Mouse (Mus musculus): ENCODE measurements at regions not wholly inside any gene's neighbourhood (a gene's known extent, or its start where the extent isn't known, plus 50 kb on each side); places are given as distances from the start of the nearest gene placed in this dataset.
"Not testable (repeated sequence)": the region's sequence is repeated elsewhere in the genome, so short reads cannot be mapped to it uniquely, and the experiment has no call there.

DNA sequence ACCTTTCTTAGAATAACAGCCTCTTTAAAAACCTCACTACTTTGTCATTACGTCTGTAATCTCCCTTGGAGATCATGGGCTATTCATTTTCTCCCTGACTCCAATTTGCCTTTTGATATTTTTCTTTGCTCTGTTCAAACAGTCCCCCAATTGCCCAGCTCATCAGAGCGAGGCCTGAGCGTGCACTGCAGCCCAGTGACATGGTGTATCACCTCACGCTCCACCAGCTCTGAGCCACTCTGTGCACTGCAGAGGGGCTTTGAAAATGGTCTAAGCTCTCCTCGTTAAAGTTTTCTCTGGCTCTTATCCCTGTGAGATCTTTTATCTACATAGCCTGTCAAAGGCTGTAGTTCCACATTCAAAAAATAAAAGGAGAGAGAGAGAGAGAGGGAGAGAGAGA lies 152.1 kb downstream of the Srek1 start:
- no peak for DNase-seq (ENCODE audit: low read depth)

DNA sequence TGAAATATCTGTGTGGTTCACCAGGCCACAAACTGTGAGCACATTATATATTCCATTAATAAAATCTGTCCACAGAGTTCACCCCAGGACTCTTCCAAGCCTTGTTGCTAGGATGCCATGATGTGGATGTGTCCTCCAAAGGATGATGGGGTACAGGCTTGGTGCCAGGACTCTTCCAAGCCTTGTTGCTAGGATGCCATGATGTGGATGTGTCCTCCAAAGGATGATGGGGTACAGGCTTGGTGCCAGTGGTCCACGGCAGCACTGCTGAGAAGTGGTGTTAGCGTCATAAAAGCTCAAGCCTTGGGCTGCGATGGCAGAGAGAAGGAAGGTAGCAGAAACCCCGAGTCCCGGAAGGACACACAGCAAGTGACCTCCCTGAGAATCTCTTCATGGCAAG lies 153.4 kb downstream of the Srek1 start:
- DNase-seq (ENCODE audit: low read depth) = not testable (repeated sequence)

DNA sequence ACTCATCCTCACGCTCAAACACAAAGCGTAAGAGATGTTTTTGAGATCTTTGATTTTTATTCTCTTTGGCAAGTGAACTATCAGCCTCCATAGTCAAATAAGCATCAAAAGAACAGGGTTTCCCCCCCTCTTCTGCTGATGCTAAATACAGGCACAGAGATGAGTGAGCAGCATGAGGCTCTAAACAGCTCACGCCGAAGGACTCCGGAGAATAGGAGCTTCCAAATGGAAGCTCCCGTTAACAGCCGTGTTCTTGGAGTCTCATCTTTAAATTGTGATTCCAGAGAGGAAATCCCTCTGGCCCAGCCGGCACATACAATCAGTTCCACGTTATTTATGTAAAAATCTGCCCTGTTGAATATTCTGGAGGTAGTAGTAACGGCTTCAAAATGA lies 161.1 kb downstream of the Srek1 start:
- DNase-seq (ENCODE audit: low read depth) = no peak

DNA sequence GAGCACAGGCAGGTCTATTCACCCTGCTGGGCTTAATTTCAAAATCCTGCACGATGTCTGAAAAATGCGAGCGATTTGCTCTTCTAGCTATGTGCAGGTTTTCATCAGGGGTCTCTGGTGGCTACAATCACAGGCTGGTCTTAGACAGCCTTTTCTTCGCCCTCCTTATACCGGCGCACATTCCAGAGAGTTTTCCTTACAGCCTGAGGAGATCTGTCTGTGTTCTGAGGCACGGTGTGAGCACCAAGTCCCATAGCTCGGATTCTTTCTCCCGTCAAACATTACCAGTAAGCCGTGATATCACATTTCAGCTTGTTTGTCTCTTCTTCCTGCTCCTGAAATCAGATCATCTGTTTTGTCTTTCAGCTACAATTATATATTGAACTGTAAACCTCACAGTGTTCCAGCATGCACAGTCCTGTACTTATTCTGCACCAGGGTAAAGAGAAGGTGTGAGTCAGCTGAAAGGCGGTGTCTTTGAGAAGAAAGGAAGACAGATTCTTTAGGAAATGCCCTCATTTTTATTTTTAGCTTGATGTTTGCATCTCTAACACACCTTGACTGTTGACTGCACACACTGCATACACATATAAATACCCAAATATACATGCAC lies 161.6 kb downstream of the Srek1 start:
- DNase-seq (ENCODE audit: low read depth) = no peak

DNA sequence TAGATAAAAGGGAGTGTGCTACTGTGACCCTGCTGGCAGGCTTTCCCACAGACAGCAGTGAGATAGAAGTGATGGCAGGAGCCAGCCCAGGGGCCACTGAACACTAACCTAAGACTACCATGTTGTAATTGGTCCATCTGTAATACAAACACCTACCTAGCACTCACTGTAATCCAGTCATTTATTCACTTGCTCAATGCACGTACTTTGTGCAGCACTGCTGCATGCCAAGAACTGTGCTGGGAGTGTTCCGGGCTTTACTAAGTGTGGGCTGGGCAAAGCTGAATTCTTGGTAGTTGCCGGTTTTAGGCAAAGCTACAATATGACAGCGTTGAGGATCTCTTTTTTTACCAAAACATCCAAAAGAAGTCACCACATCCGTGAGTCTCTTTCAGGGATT lies 172.1 kb downstream of the Srek1 start:
- DNase-seq (ENCODE audit: low read depth) = no peak

DNA sequence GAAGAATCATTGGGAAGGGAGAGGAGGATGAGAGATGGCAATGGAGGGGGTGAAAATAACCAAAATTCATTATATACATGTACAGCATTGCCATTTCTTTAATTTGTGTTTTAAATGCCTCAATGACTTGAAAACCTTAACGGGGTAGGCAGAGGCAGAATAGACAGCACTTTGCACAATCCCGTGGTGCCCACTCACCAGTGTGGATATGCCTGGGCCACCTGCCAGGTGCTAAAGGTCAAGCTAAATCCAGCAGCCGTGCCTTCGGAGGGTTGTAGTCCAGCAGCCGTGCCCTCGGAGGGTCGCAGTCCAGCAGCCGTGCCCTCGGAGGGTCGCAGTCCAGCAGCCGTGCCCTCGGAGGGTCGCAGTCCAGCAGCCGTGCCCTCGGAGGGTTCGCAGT lies 182.0 kb downstream of the Srek1 start:
- no peak for DNase-seq (ENCODE audit: low read depth)

DNA sequence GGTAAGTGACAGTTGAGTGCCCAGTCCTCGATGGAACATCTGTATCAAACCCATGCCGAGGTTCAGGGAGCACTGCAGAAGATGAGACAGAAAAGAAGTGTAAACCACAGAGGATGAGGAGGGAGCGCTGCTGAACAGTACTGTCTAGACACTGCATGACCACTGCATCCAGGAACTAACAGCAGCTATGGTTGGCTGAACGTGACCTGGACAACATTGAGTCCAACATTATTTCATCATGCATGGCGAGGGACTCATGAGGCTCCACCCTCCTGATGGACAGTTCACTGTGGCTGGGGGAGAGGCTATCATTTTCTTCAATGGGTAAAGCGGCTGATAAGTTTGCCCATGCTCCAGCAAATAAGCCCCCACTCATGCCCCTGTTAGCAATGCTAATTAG lies 182.5 kb downstream of the Srek1 start:
- no peak for DNase-seq (ENCODE audit: low read depth)

DNA sequence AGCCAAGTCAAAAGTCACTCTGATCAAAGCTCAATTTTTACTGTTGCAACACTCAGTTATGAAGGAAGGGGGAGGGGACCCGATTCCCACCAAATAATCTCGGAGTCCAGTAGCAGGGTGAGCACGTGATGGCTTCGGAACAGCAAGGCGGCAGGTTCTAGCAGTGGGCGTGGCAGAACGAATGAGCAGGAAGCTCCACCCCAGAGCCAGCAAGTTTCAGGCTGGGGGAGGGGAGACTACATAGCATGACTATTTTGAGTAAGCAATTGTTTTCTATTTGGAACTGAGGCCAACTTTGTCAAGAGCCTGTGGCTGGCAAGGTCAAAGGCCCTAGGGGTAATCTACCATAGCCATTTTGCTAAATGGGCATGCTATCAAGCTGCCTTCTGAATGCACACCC lies 183.0 kb downstream of the Srek1 start:
- not testable (repeated sequence) for DNase-seq (ENCODE audit: low read depth)

DNA sequence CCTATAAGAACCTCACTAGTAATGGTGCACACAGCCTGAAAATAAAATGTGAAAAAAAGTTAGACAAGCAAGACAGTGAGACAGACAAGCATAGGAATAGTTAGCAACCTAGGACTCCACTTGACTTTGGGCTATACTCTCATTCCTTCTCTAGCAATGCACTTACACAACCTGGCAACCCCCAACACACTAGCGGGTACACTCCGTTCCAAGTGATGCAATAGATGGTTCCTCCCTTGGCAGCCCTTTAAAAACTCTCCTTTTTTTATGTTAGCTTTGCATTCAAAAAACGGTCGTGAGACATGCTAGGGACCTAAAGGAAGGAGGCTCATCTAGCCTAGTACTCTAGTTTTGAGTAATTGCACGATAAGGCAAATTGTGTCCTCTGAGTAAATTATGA lies 184.8 kb downstream of the Srek1 start:
- peak; percentile 6 for DNase-seq (ENCODE audit: low read depth)

DNA sequence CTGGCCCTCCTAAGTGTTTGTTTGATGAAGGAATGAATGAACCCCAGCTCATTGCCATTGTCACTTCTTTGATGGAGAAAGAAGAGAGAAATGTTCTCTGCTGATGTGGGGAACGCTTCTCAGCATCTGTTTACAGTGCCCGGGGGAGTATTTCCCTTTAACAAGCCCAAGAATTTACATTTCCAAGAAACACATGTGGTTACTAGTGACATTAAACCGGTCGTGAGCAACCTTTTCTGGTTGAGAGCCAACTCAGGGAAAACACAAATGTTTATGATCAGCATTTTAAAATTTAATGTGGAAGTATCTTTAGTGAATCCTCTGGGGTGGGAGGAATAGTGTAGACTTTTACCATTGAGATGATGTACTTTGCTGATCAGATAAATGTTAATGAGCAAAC lies 197.6 kb downstream of the Srek1 start:
- no peak for DNase-seq (ENCODE audit: low read depth)

DNA sequence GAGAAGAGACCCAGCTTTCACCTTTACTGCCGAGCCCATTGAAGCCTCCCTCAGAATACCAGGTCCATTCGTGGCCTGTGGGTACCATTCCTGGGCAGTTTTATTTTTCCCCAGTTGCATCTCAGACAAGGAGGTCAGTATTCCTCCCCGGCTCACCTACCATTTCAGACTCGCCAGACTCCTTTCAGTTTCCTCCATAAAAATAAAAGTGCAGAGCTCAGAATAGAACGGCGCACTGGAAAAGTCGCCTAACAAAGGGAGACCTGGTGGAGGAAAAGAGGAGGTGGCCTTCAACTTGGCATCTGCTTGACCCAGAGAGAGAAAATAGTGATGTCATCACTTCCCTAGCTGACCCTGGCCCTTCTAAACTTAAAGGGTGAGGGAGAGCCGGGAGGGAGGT lies 209.7 kb downstream of the Srek1 start:
- DNase-seq (ENCODE audit: low read depth) = no peak

DNA sequence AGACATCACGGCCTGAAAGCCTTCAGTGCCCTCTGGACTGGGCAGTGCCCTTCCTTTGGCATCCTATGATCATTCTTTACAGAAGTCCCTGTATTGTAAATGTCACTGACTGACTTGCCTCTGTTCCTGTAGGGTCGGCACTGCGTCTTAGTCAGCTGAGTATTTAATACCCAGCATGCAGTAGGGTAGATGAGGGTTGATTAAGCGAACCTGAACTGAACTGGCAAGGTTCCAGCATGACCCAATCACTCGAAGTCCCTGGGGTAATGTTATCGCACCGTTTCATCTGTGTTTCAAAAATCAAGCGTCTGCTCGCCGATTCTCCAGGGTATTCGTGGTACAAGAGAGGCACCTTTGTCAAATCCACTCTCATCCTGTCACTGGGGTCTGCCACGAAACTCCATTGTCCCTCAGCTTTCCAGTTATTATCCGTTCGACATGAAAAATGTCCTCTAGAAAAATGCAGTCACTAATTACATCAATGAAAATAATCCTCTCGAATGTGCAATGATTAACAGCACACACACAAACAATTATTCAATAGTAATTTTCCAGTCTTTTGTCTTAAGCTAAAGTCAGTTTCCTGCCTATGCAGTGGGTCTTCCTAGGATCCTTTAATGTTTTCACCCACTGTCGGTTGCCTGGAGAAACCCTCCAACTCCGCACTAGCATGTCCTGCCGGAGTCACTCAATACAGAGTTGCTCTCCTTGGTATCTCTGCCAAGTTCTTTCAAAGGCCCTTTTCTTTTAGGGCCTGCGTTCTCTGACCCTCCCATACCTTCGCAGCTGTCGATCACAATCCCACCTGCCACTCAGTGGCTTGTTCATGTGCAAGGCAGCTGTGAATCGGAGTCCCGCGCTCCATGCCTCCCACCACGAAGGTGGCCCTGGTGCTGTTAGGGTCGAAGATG lies 212.4 kb downstream of the Srek1 start:
- no peak for DNase-seq (ENCODE audit: low read depth)

DNA sequence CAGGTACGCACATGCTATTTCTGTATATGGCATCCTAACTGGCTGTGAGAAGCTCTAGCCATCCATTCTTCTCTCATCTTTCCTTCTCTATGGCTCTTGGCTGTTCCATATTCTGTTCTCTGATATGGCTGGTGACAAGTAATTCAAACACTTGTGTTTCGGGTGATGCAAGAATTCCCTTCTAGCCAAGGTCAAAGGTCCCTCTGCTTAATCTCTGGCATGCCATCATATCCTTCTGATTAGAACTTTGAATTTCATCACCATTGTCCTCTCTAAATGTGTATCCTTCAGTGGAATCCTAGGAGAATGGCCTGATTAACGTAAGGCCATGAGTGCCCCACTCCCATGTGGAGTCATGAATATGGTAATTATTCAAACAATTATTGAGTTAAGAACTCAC lies 215.5 kb downstream of the Srek1 start:
- DNase-seq (ENCODE audit: low read depth) = no peak

DNA sequence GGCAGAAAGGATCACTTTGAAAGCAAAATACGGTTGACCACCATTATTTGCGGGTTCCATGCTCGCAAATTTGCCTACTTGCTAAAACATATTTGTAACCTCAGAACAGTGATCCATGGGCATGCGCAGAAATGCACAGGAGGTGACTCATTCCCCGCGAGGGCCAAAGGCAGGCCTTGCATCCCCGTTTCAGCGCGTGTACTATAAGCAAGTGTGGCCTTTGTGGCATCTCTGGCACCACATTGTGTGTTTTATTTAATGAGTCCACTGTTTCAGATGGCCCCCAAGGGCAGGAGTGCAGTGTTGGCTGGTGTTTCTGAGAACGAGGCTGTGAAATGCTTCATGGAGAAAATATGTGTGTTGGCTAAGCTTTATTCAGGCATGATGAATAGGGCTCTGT lies 205.3 kb upstream of the Mast4 start:
- DNase-seq (ENCODE audit: low read depth) = peak; percentile 9

DNA sequence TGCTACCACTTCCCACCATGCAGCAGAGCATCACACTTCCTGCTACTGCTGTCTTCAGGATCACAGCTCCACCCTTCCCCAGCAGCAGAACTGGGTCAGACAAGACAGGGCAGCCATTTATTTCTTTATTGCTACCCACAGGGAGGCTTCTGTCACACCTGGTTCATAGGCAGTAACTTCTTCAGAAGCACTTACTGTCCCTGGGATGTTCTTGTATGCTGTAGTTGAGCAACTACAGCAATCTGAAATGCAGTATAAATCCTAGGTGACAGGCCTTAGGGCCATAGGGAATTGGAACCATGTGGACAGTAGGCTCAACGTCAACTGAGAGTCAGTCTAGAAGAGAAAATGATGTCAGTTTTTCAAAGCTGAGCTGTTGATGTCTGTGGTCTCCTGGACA lies 179.5 kb upstream of the Mast4 start:
- DNase-seq (ENCODE audit: low read depth) = no peak

DNA sequence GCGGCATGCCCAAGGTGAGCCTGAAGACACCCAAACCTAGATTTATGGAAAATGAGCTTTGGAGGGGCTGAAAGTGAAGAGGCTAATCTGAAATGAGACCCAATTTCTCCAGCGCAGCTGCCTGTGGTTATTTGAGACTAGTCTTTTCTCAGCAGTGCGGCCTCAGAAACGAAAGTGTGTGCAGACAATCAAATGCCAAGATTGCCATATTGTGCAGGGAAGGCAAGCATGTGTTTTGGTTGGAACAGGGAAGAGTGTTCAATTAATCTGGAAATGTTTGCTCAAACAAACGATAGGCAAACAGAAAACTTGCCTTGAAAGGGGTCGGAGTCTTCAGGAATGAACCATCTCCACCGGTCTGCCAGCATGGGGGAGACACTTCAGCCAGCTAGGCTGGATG lies 178.2 kb upstream of the Mast4 start:
- no peak for DNase-seq (ENCODE audit: low read depth)

DNA sequence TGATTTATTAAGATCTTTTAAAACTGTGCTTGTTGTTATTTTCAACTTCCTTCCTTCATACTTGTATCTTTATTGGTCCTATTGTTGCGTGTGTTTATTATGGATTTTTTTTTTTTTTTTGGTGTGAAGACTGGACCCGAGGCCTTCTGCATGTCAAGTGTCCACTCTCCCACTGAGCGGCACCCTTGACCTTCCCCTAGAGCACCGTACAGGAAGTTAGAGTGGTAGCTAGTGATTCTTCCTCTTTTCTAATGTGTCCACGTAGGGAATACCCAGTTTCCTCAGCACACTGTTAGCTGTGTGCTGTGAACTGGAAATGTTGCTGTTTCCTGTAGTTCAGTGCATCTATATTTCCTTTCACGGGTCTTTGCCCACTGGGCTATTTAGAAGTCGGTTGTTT lies 170.7 kb upstream of the Mast4 start:
- no peak for DNase-seq (ENCODE audit: low read depth)

DNA sequence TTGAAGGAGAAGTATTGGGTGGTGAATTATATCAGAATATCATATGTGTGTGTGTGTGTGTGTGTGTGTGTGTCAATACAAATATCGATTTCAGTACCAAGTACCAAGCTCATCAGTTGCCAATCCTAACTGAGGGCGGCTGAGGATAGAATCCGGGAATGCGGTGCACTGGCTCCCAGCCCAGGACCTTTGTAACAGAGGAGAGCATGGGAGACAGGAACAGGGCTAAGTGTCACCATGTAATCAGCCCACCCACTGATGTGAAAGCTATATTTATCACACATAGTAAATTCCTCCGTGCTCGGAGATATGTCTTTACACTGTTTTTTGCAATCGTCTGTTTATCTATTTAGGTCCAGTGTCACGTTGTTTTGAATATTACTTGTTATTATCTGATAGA lies 165.1 kb upstream of the Mast4 start:
- no peak for DNase-seq (ENCODE audit: low read depth)

DNA sequence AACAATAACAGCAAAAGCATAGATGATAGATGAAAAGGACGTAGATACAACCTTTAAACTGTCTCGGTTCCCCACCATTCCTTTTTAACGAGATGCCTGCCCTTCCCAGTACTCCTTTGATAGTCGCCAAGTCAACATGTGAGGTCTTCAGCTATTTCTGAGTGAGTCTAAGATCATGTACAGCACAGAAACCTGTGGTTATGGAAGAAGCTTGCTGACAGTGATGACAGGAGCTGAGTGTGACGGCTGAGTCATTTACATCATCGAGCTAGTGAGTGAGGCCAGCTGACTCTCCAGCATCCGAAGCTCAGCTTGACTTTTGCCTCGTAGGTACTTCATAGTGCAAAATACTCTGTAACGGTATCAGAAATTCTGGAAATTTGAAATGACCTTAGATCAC lies 160.1 kb upstream of the Mast4 start:
- DNase-seq (ENCODE audit: low read depth) = peak; percentile 3

DNA sequence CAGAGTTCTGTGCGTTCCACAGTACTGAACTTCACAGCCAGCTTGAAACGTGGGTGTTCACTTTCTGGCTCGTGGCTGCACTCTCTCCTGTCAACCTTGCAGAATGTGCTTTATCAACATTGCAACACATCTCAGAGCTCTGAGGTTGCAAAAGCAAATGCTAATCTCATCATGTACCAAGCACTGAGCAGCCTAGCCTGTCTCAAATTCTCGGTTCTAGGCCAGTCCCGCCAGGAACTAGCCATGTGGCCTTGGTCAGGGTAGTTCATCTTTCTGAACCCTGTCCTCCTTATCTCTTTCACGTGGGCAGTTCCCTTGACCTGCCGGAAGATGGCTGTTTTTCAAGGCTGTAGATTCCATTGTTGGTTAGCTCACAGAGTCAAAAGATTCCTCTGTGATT lies 159.3 kb upstream of the Mast4 start:
- DNase-seq (ENCODE audit: low read depth) = no peak

DNA sequence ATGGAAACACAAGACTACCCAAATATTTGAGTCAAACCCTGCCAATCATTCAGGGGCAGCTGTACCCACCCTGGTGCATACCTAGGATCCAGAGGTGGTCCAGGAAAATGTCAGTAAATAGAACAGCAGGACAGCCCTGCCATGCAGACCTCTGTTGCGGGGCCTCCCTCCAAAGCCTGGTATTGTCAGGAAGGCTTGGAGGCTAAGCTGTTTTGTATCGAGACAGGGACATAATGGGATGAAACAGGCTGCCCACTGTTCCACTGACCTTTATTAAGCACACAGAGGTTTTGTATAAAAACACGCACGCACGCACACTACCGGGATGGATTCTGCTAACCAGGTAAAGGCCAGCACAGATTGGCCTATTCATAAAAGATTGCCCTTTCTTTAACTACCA lies 155.8 kb upstream of the Mast4 start:
- no peak for DNase-seq (ENCODE audit: low read depth)

DNA sequence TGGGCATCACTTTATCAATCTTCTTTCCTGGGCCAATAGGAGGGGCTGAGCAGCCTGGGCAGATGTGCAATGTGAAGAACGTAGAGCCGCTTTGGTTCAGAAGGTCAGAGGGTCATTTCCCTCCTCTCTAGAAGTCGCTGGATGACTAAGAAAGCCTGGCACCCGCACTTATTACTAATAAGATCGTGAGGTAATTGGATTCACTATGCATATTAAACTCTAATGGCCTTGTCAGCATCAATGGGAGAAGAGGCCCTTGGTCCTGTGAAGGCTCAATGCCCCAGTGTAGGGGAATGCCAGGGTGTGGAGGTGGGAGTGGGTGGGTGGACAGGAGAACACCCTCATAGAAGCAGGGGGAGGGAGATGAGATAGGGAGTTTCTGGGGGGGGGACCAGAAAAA lies 149.8 kb upstream of the Mast4 start:
- DNase-seq (ENCODE audit: low read depth) = no peak

DNA sequence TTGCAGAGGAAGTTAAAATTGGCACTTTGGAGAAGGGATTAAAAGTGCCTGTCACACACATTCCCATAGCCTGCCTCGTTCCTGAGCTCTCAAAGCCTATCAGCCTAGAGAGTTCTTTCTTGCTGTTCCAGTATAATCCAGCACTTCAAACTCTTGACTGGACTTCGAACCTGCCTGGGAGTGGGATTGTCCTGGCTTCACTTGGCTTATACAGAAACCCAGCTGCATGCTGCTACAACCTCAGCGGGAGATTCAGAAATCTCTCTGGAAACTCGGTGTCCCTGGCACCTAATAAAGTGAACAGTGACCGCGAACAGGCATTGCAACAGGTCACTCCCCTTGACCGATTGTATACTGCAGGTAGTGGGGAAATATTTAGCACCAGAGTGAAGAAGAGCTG lies 149.1 kb upstream of the Mast4 start:
- no peak for DNase-seq (ENCODE audit: low read depth)

DNA sequence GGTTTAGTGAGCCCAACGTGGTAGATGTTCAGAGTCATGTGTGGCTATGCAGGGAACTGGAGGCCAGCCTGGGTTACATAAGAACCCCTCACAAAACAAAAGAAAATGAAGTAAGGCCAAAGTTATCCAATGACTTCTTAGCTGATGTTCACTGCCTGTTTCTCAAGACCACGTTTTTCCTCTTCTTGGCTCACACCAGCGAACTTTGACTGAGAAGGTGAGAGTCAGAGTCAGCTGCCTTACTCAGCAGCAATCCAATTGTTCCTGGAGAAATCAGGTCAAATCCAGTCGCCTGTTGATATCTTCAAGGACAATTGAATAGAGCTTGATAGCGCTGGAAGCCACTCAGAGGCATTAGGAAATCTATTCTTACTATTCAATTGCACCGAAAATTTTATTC lies 142.0 kb upstream of the Mast4 start:
- DNase-seq (ENCODE audit: low read depth) = no peak

Data from NIH3T3 (cell line).